Mouse (Mus musculus): ENCODE data around the gene Cdca7.

Gene Cdca7

DNA sequence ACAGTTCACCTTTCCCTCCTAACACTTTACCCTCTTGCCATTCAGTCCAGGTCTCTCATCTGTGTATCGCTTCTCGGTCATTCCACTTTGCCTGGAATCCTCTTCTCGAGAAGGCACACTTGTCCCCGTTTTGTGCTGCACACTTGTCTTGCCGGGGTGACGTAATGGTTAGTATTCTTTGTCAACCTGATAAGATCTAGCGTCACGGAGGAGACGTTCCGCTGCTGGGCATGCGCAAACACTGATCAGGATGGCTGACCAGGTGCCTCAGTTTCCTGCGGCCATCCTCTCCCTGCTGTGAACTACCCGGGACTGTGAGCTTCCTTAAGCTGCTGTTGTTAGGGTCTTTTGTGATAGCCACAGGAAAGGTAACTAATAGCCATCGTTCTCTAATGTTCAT lies 17.1 kb downstream of the Cdca7 start:
- no peak for DNase-seq (ENCODE audit: low read depth)

DNA sequence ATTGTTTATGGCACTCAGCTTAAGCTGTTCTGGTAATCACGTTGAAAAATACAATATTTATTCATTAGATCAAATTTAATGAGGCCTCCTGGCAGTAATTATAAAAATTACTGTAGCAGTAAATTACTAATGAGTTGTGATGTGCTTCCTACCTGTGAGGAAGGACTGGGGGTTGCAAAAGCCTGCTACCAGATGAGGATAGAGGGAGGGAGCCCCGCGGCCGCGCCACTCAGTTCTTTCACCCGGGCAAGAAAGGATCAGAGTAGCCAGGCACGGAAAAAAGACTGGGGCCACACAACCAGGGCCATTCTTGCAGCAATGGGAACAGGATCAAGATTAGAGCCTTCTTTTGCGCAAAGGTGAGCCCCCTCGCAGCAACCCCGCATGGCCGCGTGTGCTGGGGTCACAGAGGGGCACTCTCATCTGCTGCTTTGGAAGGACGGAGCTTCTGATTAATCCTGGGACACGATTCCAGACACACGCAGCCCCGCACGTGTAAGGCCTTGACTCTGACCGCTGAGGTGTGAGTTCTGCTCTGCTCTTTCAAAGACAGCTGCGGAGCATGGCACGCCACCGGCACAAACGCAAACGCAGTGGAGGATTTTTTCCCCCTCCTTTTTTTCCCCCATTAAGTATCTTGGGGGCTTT lies 23.2 kb downstream of the Cdca7 start:
- no peak for DNase-seq (ENCODE audit: low read depth)

DNA sequence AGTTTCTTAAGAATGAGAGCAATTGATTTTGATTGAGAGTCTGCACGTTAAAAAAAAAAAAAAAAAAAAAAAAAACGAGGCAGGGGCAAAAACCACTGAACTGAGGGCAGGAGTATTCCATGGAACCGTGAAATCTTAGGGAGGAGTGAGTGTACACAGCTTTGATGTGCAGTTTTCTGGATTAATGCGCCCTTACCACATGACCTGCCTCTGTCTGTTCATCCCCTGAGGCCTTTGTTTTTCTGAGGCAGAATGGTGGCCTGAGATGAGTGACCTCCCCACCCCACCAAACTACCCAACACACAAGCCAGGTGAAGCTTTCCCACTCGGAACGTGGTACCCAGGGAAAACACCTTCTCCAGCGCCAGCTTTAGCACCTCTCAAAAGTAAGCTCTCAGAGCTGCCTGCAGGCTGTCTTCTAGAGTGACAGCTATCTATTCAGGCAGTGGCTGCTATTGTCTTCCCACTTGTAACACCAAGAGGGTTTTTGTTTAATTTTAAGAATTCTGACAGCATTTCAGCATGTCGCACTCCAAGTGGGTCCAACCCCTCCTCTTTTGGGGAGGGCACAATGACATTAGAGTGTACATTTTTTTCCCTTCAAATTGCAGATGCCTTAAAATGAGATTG lies 23.9 kb downstream of the Cdca7 start:
- DNase-seq (ENCODE audit: low read depth) = no peak

DNA sequence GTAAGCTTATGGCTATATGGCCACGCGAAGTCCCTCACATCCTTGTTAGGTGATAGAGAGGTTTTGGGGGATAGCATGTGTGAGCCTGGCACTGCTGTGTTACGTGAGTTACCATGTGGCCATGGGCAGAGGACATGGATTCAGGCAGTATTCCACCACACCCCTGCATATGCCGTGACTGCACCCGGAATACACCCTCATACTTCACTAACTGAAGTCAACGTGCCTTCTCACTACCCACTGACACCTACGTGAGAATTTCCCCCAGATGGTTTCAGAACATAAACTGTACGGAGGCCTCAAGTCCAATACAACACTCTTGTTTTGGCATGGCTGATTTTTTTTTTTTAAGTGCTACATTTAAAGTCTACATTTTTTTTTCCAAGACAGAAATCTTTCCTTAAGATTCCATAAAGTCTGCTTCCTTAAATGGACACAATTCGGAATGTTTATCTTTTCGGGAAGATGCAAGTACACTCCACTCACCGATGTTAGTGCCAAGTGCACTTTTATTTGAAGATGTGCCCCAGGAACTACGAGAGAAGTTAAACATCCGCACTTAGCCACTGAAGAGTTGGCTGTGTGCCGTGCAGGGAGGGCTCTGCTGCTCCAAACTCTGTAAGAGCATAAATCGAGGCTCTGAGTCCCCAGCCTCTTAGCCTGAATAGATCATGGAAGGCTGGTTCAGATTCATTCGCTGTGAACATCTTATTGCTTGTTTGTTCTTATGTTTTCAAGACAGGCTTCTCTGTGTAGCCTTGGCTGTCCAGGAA lies 26.3 kb downstream of the Cdca7 start:
- no peak for DNase-seq (ENCODE audit: low read depth)

DNA sequence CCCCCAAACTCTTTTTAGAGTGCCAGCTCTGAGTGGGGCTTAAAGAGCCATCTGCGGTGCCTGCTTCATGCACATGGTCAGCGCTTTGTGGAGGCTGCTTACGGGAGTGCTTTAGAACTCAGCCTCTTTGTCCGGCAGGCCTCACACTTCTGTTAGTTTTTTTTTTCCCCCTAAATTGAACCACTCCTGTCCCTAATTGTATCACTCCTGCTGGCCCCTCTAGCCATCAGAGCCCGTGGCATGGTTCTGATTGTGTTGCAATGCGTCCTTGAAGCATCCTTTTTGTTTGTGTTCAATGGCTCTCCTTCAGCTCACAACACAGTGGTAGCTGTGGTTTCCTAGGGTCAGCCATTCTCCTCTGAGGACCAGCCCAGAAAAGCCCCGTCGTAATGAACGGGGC lies 27.7 kb downstream of the Cdca7 start:
- DNase-seq (ENCODE audit: low read depth) = no peak

DNA sequence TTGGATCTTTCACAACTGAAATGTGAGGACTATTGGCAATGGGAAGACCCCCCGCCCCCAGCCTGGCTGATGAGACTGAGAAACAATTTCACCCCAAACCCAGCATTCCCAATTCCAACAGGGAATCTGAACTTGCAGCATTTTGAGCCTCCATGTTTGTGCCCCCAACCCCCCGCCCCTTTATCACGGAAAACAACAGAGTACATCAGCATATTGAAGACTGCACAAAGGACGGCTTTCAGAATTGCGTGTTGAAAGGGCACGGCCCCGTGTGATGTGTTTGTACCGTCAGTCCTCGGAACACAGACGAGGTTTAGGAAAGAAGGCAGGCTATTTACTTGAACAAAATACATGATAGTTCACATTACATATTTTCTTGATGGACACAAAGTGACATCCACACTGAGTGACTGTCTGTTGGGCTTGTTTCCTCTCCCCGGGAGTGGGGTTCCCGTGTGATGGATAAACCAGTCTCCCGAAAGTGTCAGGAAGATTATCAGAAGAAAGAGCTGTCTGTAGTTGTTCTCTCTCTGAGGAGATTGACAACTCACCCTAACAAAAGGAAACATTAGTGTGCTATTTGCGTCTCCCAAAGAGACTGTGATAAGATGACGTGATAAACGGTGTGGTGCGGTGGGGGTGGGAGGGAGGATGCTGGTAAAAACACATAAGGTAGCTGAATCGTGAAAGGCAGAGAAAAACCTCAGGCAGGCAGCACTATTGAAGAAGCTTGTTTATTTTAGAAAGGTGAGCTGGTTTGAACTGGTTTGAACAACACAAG lies 32.1 kb downstream of the Cdca7 start:
- DNase-seq (ENCODE audit: low read depth) = no peak

DNA sequence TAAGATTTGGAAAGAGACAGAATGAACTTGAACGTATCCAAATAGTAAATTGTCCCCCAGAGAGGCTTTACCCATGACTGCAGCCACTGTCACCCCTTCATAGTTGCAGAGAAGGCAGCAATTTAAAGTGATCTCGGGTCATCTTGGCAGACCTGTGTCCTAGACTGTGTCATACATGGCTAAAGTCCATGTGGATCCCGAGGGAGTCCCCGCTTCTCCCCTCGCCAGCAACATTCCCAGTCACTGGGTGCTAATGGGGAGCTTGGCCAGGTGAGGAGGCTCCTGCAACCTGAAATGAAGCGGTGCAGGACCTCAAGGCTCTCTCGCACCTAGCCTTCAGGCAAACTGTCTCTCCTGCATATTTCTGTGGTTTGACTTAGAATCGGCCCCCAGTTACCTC lies 32.9 kb downstream of the Cdca7 start:
- no peak for DNase-seq (ENCODE audit: low read depth)

DNA sequence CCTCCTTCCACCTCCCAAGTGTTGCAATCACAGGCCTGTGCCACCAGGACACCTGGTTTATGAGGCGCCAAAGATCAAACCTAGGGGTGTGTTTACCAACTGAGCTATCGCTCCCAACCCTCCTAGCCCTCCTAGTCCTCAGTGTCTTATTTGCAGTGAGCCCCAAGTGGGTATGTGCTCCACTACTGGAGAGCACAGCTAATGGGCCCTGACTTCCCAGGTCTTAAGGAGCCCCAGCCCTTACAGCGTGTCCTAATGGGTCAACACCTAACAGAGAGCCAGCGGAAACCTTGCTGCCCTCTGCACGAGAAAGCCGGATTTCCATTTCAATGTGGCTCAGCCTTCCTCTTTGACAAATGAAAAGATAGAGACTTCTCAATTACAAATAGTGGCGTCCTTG lies 39.6 kb downstream of the Cdca7 start:
- DNase-seq (ENCODE audit: low read depth) = no peak

DNA sequence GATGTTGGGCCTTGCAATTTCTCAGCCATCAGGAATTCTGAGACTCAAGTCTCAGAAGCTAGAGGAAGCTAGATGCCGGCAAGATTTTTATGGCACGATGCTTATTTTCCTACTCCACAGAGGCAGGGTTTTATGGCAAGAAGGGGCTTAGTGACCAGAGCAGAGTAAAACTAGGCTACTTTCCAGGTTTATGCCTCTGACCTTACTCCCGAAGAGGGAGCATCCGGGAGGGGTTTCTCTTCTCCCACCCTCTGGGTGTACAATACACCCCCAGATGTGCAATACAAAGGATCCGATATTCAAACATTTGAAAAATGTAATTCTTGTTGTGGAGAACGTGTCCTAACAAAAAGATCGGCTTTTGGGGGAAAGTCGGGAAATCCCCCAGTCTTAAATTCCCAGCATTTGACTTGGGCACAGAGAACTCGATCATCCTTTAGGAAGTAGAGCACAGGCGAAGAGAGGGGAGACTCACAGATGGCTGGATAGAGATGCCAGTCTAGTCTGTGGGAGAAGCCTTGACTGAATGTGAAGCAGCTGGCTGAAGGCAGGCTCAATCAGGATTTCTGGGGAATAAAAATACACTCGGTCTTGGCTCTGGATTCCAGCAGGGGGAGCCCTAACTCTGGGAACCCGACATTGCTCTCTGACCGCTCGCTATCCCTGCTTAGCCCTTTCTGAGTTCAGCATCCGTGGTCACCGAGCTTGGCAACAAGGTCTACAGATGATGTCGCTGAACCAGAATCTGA lies 40.2 kb downstream of the Cdca7 start:
- DNase-seq (ENCODE audit: low read depth) = peak; percentile 15

DNA sequence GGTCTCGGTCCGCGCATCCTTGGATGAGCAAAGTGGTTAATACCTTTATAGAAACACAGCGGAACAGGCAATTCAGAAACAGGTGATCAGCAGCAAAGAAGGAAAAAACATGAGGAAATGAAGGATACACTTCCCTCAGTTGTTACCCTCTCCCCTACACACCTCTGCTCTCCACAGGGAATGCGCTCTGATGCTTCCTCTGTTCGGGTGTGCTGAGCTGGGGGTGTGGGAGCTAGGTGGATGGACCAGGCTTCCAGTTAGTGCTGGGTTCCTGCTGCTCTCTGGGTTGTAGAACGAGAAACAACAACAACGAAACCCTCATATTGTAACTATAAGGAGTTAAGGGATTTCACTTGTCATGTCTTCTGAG lies 40.7 kb downstream of the Cdca7 start:
- DNase-seq (ENCODE audit: low read depth) = no peak

DNA sequence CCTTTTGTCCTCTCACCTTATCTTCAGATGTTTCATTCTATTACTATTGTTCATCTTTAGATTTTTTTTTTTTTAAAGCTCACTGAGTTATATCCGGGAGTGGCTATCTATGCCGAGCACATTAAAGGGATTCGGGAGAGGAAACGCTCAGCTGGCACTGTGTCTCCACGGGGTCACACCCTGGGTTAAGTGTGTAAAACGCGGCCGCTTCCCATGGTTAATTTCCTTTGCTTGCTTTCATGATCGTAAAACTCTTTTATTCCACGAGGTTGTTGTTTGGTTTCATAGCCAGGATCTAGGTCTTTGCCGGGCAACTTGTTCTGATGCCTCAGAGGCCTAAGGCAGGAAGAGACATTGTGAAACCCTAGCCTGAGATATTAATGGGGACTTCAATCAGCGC lies 48.1 kb downstream of the Cdca7 start:
- no peak for DNase-seq (ENCODE audit: low read depth)

DNA sequence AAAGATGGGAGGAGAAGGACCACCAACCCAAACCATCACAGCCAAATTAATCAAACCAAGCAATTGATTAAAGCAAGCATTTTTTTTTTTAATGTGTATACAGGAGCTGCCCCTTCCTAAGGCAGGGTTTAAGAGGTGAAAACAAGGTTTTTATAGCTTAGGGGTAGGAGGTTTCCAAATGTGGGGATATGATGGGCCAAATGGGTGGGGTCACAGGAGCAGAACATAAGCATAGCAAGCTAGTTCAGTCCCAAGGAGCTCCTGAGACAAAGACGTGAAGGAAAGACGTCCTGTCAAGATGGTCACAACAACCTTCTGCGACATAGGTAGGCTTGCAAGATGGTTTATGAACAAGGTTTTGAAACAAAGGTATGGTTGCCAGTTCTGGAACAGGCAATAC lies 49.6 kb downstream of the Cdca7 start:
- no peak for DNase-seq (ENCODE audit: low read depth)

DNA sequence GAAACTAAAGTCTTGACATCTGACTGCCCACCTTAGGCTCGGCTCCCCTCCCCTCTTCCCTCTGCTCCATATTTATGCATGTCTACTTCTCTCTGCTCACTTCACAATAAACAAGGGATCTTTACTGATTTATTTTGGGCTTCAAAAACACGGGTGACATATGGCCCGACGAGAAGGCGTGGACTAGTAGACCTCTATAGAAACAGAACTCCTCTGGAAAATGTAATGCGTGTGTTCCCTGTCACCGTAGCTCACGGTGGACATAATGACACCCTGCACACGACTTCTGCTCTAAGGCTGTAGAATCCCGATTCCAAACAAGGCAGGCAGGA lies 53.0 kb downstream of the Cdca7 start:
- no peak for DNase-seq (ENCODE audit: low read depth)

DNA sequence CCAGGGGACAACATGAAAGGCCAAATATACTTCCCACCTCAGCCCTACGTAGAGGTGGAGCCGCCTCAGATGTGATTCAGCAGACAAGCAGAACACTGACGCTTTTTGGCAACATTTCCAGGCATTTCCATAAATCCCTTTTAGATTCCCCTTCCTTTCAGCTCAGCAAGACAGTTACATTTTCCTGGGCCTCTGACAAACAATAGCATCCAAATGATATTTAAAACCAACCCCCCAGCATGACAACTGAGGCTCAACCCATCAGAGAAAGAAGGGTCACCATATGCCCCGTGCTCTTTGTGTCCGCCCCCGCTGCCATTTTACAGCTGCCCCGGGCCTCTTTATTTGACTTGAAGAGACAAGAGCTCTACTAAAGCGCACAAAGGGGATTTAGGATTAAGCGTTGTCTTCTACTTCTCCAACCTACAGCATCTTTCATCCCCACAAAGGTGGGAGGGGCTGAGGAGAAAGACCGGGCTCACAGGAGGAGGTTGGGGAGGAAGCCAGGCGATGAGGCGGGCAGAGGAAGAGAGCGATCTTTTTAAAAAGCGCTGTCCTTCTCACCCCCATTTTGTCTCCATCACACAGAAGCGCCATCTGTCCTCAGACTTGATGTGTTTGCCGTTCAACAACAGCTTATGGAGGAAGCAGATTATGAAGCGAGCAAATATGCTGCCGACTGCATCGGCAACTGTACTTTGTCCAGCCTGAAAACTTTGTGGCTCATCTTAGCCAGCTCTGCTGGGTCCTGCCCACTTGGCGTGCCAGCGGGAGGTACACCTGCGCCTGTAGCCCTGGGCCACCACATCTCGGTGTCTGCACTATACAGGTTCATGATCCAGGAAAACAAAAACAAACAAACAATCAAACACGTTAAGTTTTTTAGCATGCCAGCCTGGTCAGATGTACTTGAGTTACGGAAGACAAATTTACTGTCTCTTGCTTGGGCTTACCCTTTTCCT lies 53.7 kb downstream of the Cdca7 start:
- DNase-seq (ENCODE audit: low read depth) = no peak

DNA sequence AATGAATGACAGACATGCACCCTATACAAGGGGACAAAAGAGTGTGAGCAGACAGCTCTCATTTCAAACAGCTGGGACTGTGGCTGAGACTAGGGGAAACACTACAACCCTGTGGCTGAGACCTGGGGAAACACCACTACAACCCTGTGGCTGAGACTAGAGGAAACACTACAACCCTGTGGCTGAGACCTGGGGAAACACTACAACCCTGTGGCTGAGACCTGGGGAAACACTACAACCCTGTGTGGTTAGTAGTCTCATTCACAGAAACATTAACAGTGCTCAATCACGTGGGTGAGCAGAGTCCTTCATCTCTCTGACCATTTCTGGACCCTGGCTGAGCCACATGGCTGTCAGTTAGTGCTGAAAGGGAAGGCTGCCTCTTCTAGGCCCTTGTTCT lies 59.9 kb downstream of the Cdca7 start:
- no peak for DNase-seq (ENCODE audit: low read depth)
